Mouse (Mus musculus) heart, adult 2 months (tissue): ENCODE data around the gene Hoxd12. TPM values are rescaled to one million over a fixed set of nuclear protein-coding genes. Genes with fewer than 3 reads are reported as not detected.

Source experiments
- DNase-seq, 2 experiments: peaks; one replicate each; pipeline ENCODE4 v3.0.0; 2021
- H3K27ac ChIP-seq: fragments of 200-600 bp; 2 replicates; pipeline ENCODE4 v1.8.1; 2022
- H3K27me3 ChIP-seq: fragments of 200-500 bp; 2 replicates; pipeline ENCODE4 v1.6.1; 2012; ENCODE audit warnings: mild to moderate bottlenecking, low read length, inconsistent platforms, mixed read lengths; ENCODE audit not compliant: control insufficient read depth, insufficient read depth
- H3K36me3 ChIP-seq: fragments of 200-500 bp; 2 replicates; pipeline ENCODE4 v1.6.1; 2012; ENCODE audit warnings: low read length, inconsistent platforms; ENCODE audit not compliant: control insufficient read depth, insufficient read depth
- H3K4me1 ChIP-seq: fragments of 200-500 bp; 2 replicates; pipeline ENCODE4 v1.6.1; 2011; ENCODE audit warnings: low read length; ENCODE audit not compliant: control insufficient read depth, insufficient read depth
- H3K4me3 ChIP-seq: fragments of 200-600 bp; 2 replicates; pipeline ENCODE4 v1.8.1; 2022
- H3K79me2 ChIP-seq: fragments of 200-500 bp; replicated peaks from 2 replicates; pipeline ENCODE4 v1.6.1; 2012; ENCODE audit warnings: mild to moderate bottlenecking, inconsistent platforms, low read length, moderate library complexity, mixed read lengths; ENCODE audit not compliant: control insufficient read depth, insufficient read depth
- H3K9ac ChIP-seq: fragments of 200-500 bp; 2 replicates; pipeline ENCODE4 v1.6.1; 2012; ENCODE audit warnings: low read depth, mild to moderate bottlenecking, control low read depth, inconsistent platforms, low read length, mixed read lengths
- CTCF ChIP-seq: fragments of 200-600 bp; IDR thresholded peaks from 2 replicates; pipeline ENCODE4 v1.8.1; 2022; ENCODE audit warnings: antibody characterized with exemption, mild to moderate bottlenecking, moderate library complexity
- EP300 ChIP-seq: fragments of 200-500 bp; IDR thresholded peaks from 2 replicates; pipeline ENCODE4 v1.6.1; 2011; ENCODE audit warnings: low read depth, low read length, control low read depth; ENCODE audit not compliant: insufficient read depth
- POLR2A ChIP-seq: fragments of 200-500 bp; IDR thresholded peaks from 2 replicates; pipeline ENCODE4 v1.6.1; 2011; ENCODE audit warnings: mild to moderate bottlenecking, low read depth, low read length, control low read depth; ENCODE audit not compliant: insufficient read depth
- WGBS: fragments of 180-500 bp; shearing (Covaris S2); methylation state at CpG from one replicate; pipeline ENCODE4 v1.1.7; 2018; 5-methylcytosine and 5-hydroxymethylcytosine counted together
- intact Hi-C: fragments of 180-260 bp; cut with DNase I; formaldehyde crosslinking; loops from one replicate; pipeline ENCODE4 v1.15.1; 2025
- polyA plus RNA-seq: library from polyadenylated mRNA; depleted of rRNA; stranded (reverse); fragments of >200 nt; gene quantifications from 2 replicates; pipeline ENCODE4 v1.2.3, GENCODE M21; 2012
- total RNA-seq, 2 experiments: library from RNA; stranded (reverse); gene quantifications; 2 replicates each; pipeline ENCODE4 v1.2.3; 2021

Hoxd12 gene
- total and polyA plus RNA-seq, 3 experiments = not detected

DNA sequence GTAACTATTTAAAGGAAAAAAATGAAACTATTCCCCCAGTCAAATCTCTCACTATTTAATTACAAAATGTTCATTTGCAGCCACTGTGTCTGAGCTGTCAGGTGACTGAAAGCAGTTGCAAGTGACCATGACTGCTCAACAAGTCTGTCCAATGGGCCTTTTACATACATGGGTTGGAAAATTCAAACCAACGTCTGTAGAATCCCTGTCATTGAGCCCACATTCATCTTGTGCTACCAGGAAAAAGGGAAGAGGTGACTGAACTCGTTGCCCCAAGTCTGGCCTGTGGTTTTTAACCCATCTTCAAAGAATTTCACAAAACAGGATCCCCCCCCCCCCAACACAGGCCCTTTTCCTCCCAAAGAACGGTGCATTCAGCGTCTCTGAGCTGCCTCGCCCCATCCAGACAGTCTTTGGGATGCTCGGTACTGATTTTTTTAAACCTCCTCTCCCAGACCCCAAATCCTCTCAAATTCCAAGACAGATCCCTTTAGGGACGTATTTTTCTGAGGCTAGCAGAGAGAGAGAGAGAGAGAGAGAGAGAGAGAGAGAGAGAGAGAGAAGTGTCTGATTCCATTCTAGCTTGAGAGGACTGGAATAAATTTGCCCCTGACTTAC lies 21.1 kb downstream of the Hoxd12 start:
- H3K27me3 ChIP-seq = peaks cover 54% of the 10 kb centered on the region
- TF ChIP-seq CTCF (no peak), POLR2A (no peak), EP300 (no peak)
- WGBS = 6% methylated on average over 7 of the region's 7 CpGs

DNA sequence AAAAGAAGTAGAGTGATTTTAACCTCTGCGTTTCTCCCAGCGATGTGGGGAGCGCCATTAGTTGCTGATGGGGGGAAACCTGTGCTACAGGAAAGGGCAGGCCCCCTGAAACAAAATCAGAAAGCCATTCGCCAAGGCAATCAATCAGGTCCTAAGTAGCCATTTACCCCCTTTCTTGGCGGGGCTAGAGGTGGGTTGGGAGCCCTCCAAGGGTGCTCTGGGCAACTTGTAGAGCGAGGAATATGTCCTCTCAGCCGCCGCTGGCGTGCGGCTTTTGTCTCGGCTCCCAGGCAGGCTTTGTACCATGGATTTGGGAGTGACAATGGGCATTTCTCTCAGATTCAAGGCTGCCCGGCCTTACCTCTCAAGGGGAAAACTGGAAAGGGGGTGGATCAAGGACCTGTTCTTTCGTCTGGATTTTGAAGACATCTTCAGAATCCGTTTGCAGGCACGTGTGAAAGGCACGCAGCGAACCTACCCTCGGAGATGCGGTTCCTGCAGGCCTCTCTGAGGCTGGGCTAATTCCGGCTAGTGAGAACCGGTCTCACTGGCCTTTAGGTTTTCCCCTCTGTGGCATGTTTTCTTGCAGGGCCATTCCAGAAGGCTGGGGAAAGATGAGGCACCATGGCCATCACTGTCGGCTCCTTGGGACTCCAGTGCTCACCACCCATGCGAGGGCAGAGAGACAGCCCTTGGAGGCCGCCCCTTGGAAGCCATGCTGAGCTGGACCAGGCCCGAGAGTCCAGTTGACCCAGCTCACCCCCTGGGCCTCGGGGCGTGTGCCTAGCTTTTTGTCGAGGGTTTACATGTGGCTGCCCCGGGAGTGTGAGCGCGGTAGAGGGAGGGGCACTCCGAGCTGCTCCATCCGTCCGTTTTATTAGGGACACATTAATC lies 21.9 kb downstream of the Hoxd12 start:
- peak in 1 of 2 experiments; percentile 24 for DNase-seq
- WGBS = 7% methylated on average over 34 of the region's 34 CpGs
- Histone ChIP-seq H3K79me2 (no peaks in the 10 kb centered on the region), H3K4me3 (no peak overlapping the region), H3K27ac (no peak overlapping the region), H3K27me3 (peaks cover 47% of the 10 kb centered on the region), H3K9ac (no peak overlapping the region), H3K36me3 (no peaks in the 10 kb centered on the region), H3K4me1 (no peaks in the 10 kb centered on the region)
- intact Hi-C loops = loop anchor here (10.0 kb wide), 1 partner anchor 1422 kb away; the partner anchor contains the start of gene Sp9
- TF ChIP-seq CTCF (no peak), POLR2A (no peak), EP300 (no peak)

More for the DNA sequence above, 21.1 kb downstream of the Hoxd12 start:
- Histone ChIP-seq H3K4me1 (no peaks in the 10 kb centered on the region), H3K9ac (no peak overlapping the region), H3K4me3 (no peak overlapping the region), H3K27ac (no peak overlapping the region), H3K79me2 (no peaks in the 10 kb centered on the region), H3K36me3 (no peaks in the 10 kb centered on the region)
- intact Hi-C loops = loop anchor here (10.0 kb wide), 1 partner anchor 1421 kb away; the partner anchor contains the start of gene Sp9
- DNase-seq = no peak

GRCm38 (mm10) chr2:74697567-74698121 lies 22.8 kb downstream of the Hoxd12 start, which contains the start of gene Hoxd9:
Hoxd9 (plus strand) TSS chr2:74697727.
- peak within 1 kb of the TSS; percentile 32 for H3K9ac ChIP-seq
- H3K27ac ChIP-seq = no peak within 1 kb of the TSS
- peak within 1 kb of the TSS; percentile 50 for H3K4me3 ChIP-seq
- TF ChIP-seq POLR2A (no peak), CTCF (peak; percentile 47)
- DNase-seq = peak; percentile 46 to 63
- H3K79me2 ChIP-seq = no peaks in the 10 kb centered on the region
- H3K27me3 ChIP-seq = peaks cover 40% of the 10 kb centered on the region
- intact Hi-C loops = loop anchor here (10.0 kb wide), 1 partner anchor 1423 kb away; the partner anchor contains the start of gene Sp9
- H3K4me1 ChIP-seq = no peaks in the 10 kb centered on the region
- H3K36me3 ChIP-seq = no peaks in the 10 kb centered on the region
- under 1% methylated on average over 43 of the region's 43 CpGs for WGBS

DNA sequence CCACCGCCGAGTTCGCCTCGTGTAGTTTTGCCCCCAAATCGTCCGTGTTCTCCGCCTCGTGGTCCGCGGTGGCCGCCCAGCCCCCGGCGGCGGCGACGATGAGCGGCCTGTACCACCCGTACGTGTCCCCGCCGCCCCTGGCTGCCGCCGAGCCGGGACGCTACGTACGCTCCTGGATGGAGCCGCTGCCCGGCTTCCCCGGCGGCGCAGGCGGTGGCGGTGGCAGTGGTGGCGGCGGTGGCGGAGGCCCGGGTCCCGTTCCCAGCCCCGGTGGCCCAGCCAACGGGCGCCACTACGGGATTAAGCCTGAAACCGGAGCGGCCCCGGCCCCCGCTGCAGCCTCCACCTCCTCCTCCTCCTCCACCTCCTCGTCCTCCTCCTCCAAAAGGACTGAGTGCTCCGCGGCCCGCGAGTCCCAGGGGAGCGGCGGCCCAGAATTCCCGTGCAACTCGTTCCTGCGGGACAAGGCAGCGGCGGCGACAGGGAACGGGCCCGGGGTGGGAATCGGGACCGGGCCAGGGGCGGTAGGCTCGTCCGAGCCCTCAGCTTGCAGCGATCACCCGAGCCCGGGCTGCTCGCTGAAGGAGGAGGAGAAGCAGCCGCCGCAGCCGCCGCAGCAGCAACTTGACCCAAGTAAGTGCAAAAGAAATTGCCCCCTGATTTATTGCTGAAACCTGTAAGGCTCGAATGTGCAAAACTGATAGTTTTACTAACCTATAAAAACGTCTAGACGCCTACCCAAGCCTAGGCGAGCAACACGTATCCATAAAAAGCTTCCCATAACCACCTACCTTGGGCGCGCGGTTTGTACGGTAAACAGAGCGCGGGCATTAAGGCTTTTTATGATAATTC lies 23.6 kb downstream of the Hoxd12 start:
- peak in 1 of 2 experiments; percentile 59 for DNase-seq
- no peak overlapping the region for H3K27ac ChIP-seq
- H3K9ac ChIP-seq = peak overlapping the region; percentile 32
- no peaks in the 10 kb centered on the region for H3K36me3 ChIP-seq
- TF ChIP-seq EP300 (no peak), CTCF (no peak), POLR2A (no peak)
- 3% methylated on average over 86 of the region's 86 CpGs for WGBS
- peak overlapping the region; percentile 50 for H3K4me3 ChIP-seq
- intact Hi-C loops = loop anchor here (10.0 kb wide), 1 partner anchor 1424 kb away; the partner anchor contains the start of gene Sp9
- H3K79me2 ChIP-seq = no peaks in the 10 kb centered on the region
- H3K27me3 ChIP-seq = peaks cover 36% of the 10 kb centered on the region
- H3K4me1 ChIP-seq = no peaks in the 10 kb centered on the region

GRCm38 (mm10) chr2:74699053-74699430 lies 24.2 kb downstream of the Hoxd12 start:
- Histone ChIP-seq H3K27me3 (peaks cover 37% of the 10 kb centered on the region), H3K4me3 (no peak overlapping the region), H3K79me2 (no peaks in the 10 kb centered on the region), H3K4me1 (no peaks in the 10 kb centered on the region), H3K9ac (no peak overlapping the region), H3K36me3 (no peaks in the 10 kb centered on the region), H3K27ac (no peak overlapping the region)
- 9% methylated on average over 17 of the region's 17 CpGs for WGBS
- TF ChIP-seq POLR2A = no peak
- TF ChIP-seq CTCF = no peak
- TF ChIP-seq EP300 = no peak
- intact Hi-C loops = loop anchor here (10.0 kb wide), 1 partner anchor 1424 kb away; the partner anchor contains the start of gene Sp9
- no peak for DNase-seq
